Mouse (Mus musculus) heart, postnatal 0 days (tissue): ENCODE measurements at regions not wholly inside any gene's neighbourhood (a gene's known extent, or its start where the extent isn't known, plus 50 kb on each side); places are given as distances from the start of the nearest gene placed in this dataset.

Experiments
- ATAC-seq: fragments of 200-750 bp; cut with Nextera tagmentation; 2 replicates; pipeline ENCODE4 v1.8.0; 2017; ENCODE audit warnings: low read depth, moderate number of reproducible peaks, moderate library complexity; ENCODE audit not compliant: insufficient read depth
- DNase-seq: peaks from one replicate; pipeline ENCODE4 v3.0.0-alpha.2; 2016; ENCODE audit warnings: low spot score
- H3K27ac ChIP-seq: fragments of 300-500 bp; sonication (generic); 2 replicates; pipeline ENCODE4 v1.5.1; 2014; ENCODE audit warnings: low read depth, mild to moderate bottlenecking
- H3K27me3 ChIP-seq: fragments of 300-500 bp; sonication (generic); 2 replicates; pipeline ENCODE4 v1.6.1; 2014; ENCODE audit warnings: low read length, mixed read lengths; ENCODE audit not compliant: control insufficient read depth, insufficient read depth
- H3K36me3 ChIP-seq: fragments of 300-500 bp; sonication (generic); replicated peaks from 2 replicates; pipeline ENCODE4 v1.6.1; 2014; ENCODE audit warnings: low read length, mixed read lengths; ENCODE audit not compliant: control insufficient read depth, insufficient read depth
- H3K4me1 ChIP-seq: fragments of 300-500 bp; sonication (generic); 2 replicates; pipeline ENCODE4 v1.6.1; 2014; ENCODE audit warnings: antibody characterized with exemption; ENCODE audit not compliant: control insufficient read depth, insufficient read depth
- H3K4me2 ChIP-seq: fragments of 300-500 bp; sonication (generic); 2 replicates; pipeline ENCODE4 v1.6.1; 2014; ENCODE audit warnings: low read depth, mild to moderate bottlenecking, low read length, moderate library complexity
- H3K4me3 ChIP-seq: fragments of 300-500 bp; sonication (generic); 2 replicates; pipeline ENCODE4 v1.5.1; 2014; ENCODE audit warnings: low read depth, low read length
- H3K9ac ChIP-seq: fragments of 300-500 bp; sonication (generic); replicated peaks from 2 replicates; pipeline ENCODE4 v1.6.1; 2014; ENCODE audit warnings: low read depth, low read length, mixed read lengths
- H3K9me3 ChIP-seq: fragments of 300-500 bp; sonication (generic); replicated peaks from 2 replicates; pipeline ENCODE4 v1.6.1; 2016; ENCODE audit warnings: low read length; ENCODE audit not compliant: control insufficient read depth
- CTCF ChIP-seq: IDR thresholded peaks from 2 replicates; pipeline ENCODE4 v1.5.1; 2016; ENCODE audit warnings: antibody characterized with exemption, control low read depth, low read depth
- EP300 ChIP-seq: IDR thresholded peaks from 2 replicates; pipeline ENCODE4 v1.6.1; 2016; ENCODE audit warnings: antibody characterized with exemption, low read depth
- WGBS: fragments of 180-500 bp; shearing (Covaris S2); extraction: QIAGEN DNeasy Blood & Tissue Kit; methylation state at CpG from one replicate; pipeline ENCODE4 v1.1.7; 2014; 5-methylcytosine and 5-hydroxymethylcytosine counted together

GRCm38 (mm10) chr15:56604266-56604665, 873.2 kb downstream of the Slc22a22 start:
- Histone ChIP-seq H3K4me1 (no peaks in the 10 kb centered on the region), H3K27me3 (no peaks in the 10 kb centered on the region), H3K36me3 (no peaks in the 10 kb centered on the region), H3K9me3 (no peaks in the 10 kb centered on the region), H3K27ac (no peak overlapping the region), H3K4me2 (no peak overlapping the region), H3K4me3 (no peak overlapping the region), H3K9ac (no peak overlapping the region)
- WGBS: 84% methylated on average over 3 of the region's 3 CpGs
- TF ChIP-seq CTCF (no peak), EP300 (no peak)
- DNase-seq (no peak), ATAC-seq (no peak)

DNA sequence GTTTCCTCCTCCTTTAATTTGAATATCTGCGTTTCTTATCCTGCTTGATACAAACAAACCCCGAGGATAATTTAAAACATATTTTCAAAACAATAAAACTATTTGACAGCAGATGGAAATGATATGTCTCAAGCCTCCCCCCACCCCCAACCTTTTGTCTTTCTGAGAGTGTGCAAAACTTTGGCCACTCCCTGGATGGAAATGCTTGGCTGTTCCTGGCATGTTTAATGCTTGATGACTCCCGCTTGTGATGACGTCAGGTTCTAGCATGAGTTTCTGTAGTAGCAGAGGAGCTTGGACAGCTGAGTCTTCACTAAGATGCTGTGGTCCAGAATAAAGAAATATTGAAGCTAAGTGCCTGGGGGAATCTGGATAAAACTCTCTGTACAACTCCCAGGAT, 884.8 kb downstream of the Slc22a22 start:
- 74% methylated on average over 4 of the region's 4 CpGs for WGBS
- no peak overlapping the region for H3K27ac ChIP-seq
- H3K9ac ChIP-seq: no peak overlapping the region
- no peak overlapping the region for H3K4me2 ChIP-seq
- no peak for ATAC-seq
- no peaks in the 10 kb centered on the region for H3K4me1 ChIP-seq
- H3K9me3 ChIP-seq: no peaks in the 10 kb centered on the region
- DNase-seq: no peak
- H3K27me3 ChIP-seq: no peaks in the 10 kb centered on the region
- no peaks in the 10 kb centered on the region for H3K36me3 ChIP-seq
- TF ChIP-seq CTCF: no peak
- no peak for TF ChIP-seq EP300
- no peak overlapping the region for H3K4me3 ChIP-seq

GRCm38 (mm10) chr15:56580745-56581515, 896.5 kb downstream of the Slc22a22 start:
- no peak overlapping the region for H3K9ac ChIP-seq
- no peaks in the 10 kb centered on the region for H3K27me3 ChIP-seq
- no peak for TF ChIP-seq CTCF
- no peak for TF ChIP-seq EP300
- 54% methylated on average over 3 of the region's 3 CpGs for WGBS
- no peak overlapping the region for H3K4me3 ChIP-seq
- no peak overlapping the region for H3K27ac ChIP-seq
- H3K9me3 ChIP-seq: no peaks in the 10 kb centered on the region
- H3K36me3 ChIP-seq: no peaks in the 10 kb centered on the region
- no peak overlapping the region for H3K4me2 ChIP-seq
- ATAC-seq: no peak
- no peak for DNase-seq
- no peaks in the 10 kb centered on the region for H3K4me1 ChIP-seq

- Histone ChIP-seq H3K4me2 (no peak overlapping the region), H3K4me1 (no peaks in the 10 kb centered on the region), H3K36me3 (no peaks in the 10 kb centered on the region), H3K9me3 (no peaks in the 10 kb centered on the region), H3K4me3 (no peak overlapping the region), H3K27ac (no peak overlapping the region), H3K9ac (no peak overlapping the region), H3K27me3 (no peaks in the 10 kb centered on the region)
- DNase-seq (no peak), ATAC-seq (no peak)
- no peak for TF ChIP-seq CTCF
- TF ChIP-seq EP300: no peak
- WGBS: 37% methylated on average over 2 of the region's 2 CpGs
Observed at GRCm38 (mm10) chr15:56563192-56563591, 914.2 kb downstream of the Slc22a22 start.

GRCm38 (mm10) chr15:56562785-56563184, 914.6 kb downstream of the Slc22a22 start:
- 62% methylated on average over 1 of the region's 1 CpGs for WGBS
- Histone ChIP-seq H3K9me3 (no peaks in the 10 kb centered on the region), H3K36me3 (no peaks in the 10 kb centered on the region), H3K4me3 (no peak overlapping the region), H3K4me2 (no peak overlapping the region), H3K9ac (no peak overlapping the region), H3K27ac (no peak overlapping the region), H3K4me1 (no peaks in the 10 kb centered on the region), H3K27me3 (no peaks in the 10 kb centered on the region)
- ATAC-seq (no peak), DNase-seq (no peak)
- TF ChIP-seq CTCF (no peak), EP300 (no peak)

DNA sequence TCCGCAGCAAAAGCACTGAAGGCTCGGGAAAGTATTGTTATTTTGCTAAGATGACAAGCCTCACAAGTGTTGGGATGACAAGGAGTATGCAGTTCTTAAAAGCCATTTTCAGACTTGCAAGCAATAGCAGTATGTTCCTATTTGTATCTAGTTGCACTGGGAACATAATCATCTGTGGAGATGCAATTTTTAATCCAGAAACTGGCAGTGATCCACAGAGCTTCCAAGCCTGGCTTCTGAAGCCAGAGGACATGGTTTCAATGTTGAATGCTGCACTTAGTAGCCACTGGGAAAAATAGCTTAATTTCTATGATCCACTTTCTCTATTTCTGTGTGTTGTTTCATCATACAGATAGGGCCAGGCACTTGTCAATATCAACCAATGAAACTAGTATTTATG, 915.3 kb downstream of the Slc22a22 start:
- ATAC-seq (no peak), DNase-seq (no peak)
- no peaks in the 10 kb centered on the region for H3K9me3 ChIP-seq
- H3K4me2 ChIP-seq: no peak overlapping the region
- no peaks in the 10 kb centered on the region for H3K36me3 ChIP-seq
- no peak overlapping the region for H3K27ac ChIP-seq
- WGBS: 75% methylated on average over 2 of the region's 2 CpGs
- H3K9ac ChIP-seq: no peak overlapping the region
- H3K4me3 ChIP-seq: no peak overlapping the region
- no peaks in the 10 kb centered on the region for H3K4me1 ChIP-seq
- TF ChIP-seq EP300 (no peak), CTCF (no peak)
- no peaks in the 10 kb centered on the region for H3K27me3 ChIP-seq
